ENCODE assay signal across 9 mouse cellular contexts in the genomic region with DNA sequence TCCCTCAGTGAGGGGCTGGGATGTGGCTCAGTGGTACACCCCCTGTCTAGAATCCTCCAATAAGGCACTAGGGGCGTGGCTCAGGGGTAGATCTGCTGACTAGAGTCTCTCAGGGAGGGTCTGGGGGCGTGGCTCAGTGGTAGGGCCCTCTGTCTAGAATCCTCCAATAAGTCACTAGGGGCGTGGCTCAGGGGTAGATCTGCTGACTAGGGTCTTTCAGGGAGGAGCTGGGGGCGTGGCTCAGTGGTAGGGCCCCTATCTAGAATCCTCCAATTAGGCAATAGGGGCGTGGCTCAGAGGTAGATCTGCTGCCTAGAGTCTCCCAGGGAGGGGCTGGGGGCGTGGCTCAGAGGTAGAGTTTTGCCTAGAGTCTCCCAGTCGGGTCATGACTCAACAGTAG. TPM values are rescaled to one million over a fixed set of nuclear protein-coding genes. Genes with fewer than 3 reads are reported as not detected.
DNase-seq lines count a peak whose midpoint lies in the region; ATAC-seq and TF ChIP-seq lines count a peak whose summit lies in the region.
"Had no signal": no experiment of that assay in that cellular context is flagged by ENCODE, and none has a peak within 500 bp of the region (broad histone marks: within the 10 kb centered on the region; RNA-seq: fewer than 3 reads in every experiment).

No protein-coding gene starts in this region.

- TF ChIP-seq CTCF in midbrain, postnatal 0 days (IDR thresholded peaks at IDR 0.05), result no peak

- peak; percentile 19 for DNase-seq in lung, postnatal 10 days
- DNase-seq in lung, postnatal 4 days, result no peak
- DNase-seq in cerebellum, postnatal 10 days, result peak; percentile 53 to 77
- DNase-seq in midbrain, postnatal 0 days (ENCODE audit: low spot score), result peak; percentile 92
- DNase-seq in spleen, postnatal 36 days (ENCODE audit: low spot score in 2 of 2), result no peak
- no peak for DNase-seq in spleen, adult 12 weeks (ENCODE audit: low spot score)
- DNase-seq in adrenal gland, postnatal 36 days, result no peak

- ATAC-seq in hindbrain, embryonic 16.5 days, result peak; percentile 24; the same call in 1 of the 2 replicates
- peak; percentile 33 for ATAC-seq in midbrain, postnatal 0 days (ENCODE audit: low FRiP score)

- 5% methylated on average over 7 of the region's 7 CpGs for whole genome bisulfite sequencing in hindbrain, embryonic 16.5 days
- WGBS in midbrain, postnatal 0 days, result 9% methylated on average over 7 of the region's 7 CpGs

- peaks cover 29% of the 10 kb centered on the region for H3K4me1 ChIP-seq in hindbrain, embryonic 16.5 days (ENCODE audit: control insufficient read depth, insufficient read depth, low read depth, low read length)
- H3K4me1 ChIP-seq in midbrain, postnatal 0 days (ENCODE audit: insufficient read depth, low read length), result peaks cover 26% of the 10 kb centered on the region

- H3K9ac ChIP-seq in hindbrain, embryonic 16.5 days (ENCODE audit: low read depth, low read length), result no peak overlapping the region
- H3K9ac ChIP-seq in midbrain, postnatal 0 days (replicated peaks; ENCODE audit: low read length, poor library complexity, severe bottlenecking), result no peak overlapping the region

- H3K4me2 ChIP-seq in hindbrain, embryonic 16.5 days (ENCODE audit: low read length), result no peak overlapping the region
- H3K4me2 ChIP-seq in midbrain, postnatal 0 days (ENCODE audit: low read depth, low read length, poor library complexity, severe bottlenecking), result no peak overlapping the region

- H3K27ac ChIP-seq in hindbrain, embryonic 16.5 days (ENCODE audit: low read depth, low read length), result no peak overlapping the region
- H3K27ac ChIP-seq in midbrain, postnatal 0 days (ENCODE audit: low read depth, low read length), result no peak overlapping the region

- H3K36me3 ChIP-seq in hindbrain, embryonic 16.5 days (ENCODE audit: control insufficient read depth, insufficient read depth, low read length), result no peaks in the 10 kb centered on the region
- peaks cover 5% of the 10 kb centered on the region; the same call in 1 of the 2 replicates for H3K36me3 ChIP-seq in midbrain, postnatal 0 days (ENCODE audit: insufficient read depth, low read length)

- H3K27me3 ChIP-seq in hindbrain, embryonic 16.5 days (replicated peaks; ENCODE audit: control insufficient read depth, insufficient read depth, low read length), result no peaks in the 10 kb centered on the region
- H3K27me3 ChIP-seq in midbrain, postnatal 0 days (ENCODE audit: insufficient read depth, low read length), result no peaks in the 10 kb centered on the region

- no peak overlapping the region for H3K4me3 ChIP-seq in hindbrain, embryonic 16.5 days (ENCODE audit: low read length)
- no peak overlapping the region for H3K4me3 ChIP-seq in midbrain, postnatal 0 days (ENCODE audit: low read depth, low read length)
- H3K4me3 ChIP-seq: erythroblast, embryonic 14.5 days had no signal

- no peaks in the 10 kb centered on the region for H3K9me3 ChIP-seq in hindbrain, embryonic 16.5 days (ENCODE audit: control insufficient read depth, low read length)
- no peaks in the 10 kb centered on the region for H3K9me3 ChIP-seq in midbrain, postnatal 0 days (ENCODE audit: low read length)

RNA-seq across cellular contexts. Expression of gene Lrrc4b, which starts 4.6 kb away (rescaled TPM):
- 12.4 and 12.6 TPM in 2 replicates for polyA plus RNA-seq in hindbrain, embryonic 16.5 days (2015; fragmentation: Nextera tagmentation; extraction: Ambion mirVana)
- total RNA-seq in midbrain, postnatal 0 days (2014; rRNA removed), result 589 and 657 TPM in 2 replicates
- polyA plus RNA-seq in midbrain, postnatal 0 days (2015; fragmentation: Nextera tagmentation; extraction: Ambion mirVana), result 24.2 and 26.9 TPM in 2 replicates
- total RNA-seq in adrenal gland, postnatal 36 days (2021), result 1 to 10 TPM; 3.9 to 4.9 TPM
- polyA plus RNA-seq: erythroblast, embryonic 14.5 days had no signal

RNA-seq across cellular contexts. Expression of gene Aspdh, which starts 31.8 kb away (rescaled TPM):
- 3.1 and 3.9 TPM in 2 replicates for polyA plus RNA-seq in hindbrain, embryonic 16.5 days (2015; fragmentation: Nextera tagmentation; extraction: Ambion mirVana)
- total RNA-seq in midbrain, postnatal 0 days (2014; rRNA removed), result 7.1 and 11.8 TPM in 2 replicates
- 2.1 and 3.7 TPM in 2 replicates for polyA plus RNA-seq in midbrain, postnatal 0 days (2015; fragmentation: Nextera tagmentation; extraction: Ambion mirVana)
- total RNA-seq in adrenal gland, postnatal 36 days (2021), result under 1 TPM in 1 of 2 experiments, not detected in 1; 0.63 TPM

RNA-seq across cellular contexts. Expression of gene Josd2, which starts 34.4 kb away (rescaled TPM):
- polyA plus RNA-seq in hindbrain, embryonic 16.5 days (2015; fragmentation: Nextera tagmentation; extraction: Ambion mirVana), result 42.5 and 46.2 TPM in 2 replicates
- 25.5 and 38.5 TPM in 2 replicates for total RNA-seq in midbrain, postnatal 0 days (2014; rRNA removed)
- 22.7 and 25.4 TPM in 2 replicates for polyA plus RNA-seq in midbrain, postnatal 0 days (2015; fragmentation: Nextera tagmentation; extraction: Ambion mirVana)
- 10 to 100 TPM; 53.9 to 61.0 TPM for total RNA-seq in adrenal gland, postnatal 36 days (2021)

RNA-seq across cellular contexts. Expression of gene 1700008O03Rik, which starts 47.8 kb away (rescaled TPM):
- 3.6 and 3.8 TPM in 2 replicates for polyA plus RNA-seq in hindbrain, embryonic 16.5 days (2015; fragmentation: Nextera tagmentation; extraction: Ambion mirVana)
- 0.38 and 1.4 TPM in 2 replicates for total RNA-seq in midbrain, postnatal 0 days (2014; rRNA removed)
- polyA plus RNA-seq in midbrain, postnatal 0 days (2015; fragmentation: Nextera tagmentation; extraction: Ambion mirVana), result 3.8 and 5.2 TPM in 2 replicates
- under 1 TPM; 0.63 to 0.99 TPM for total RNA-seq in adrenal gland, postnatal 36 days (2021)

RNA-seq across cellular contexts. Expression of gene Syt3, which starts 49.5 kb away (rescaled TPM):
- polyA plus RNA-seq in hindbrain, embryonic 16.5 days (2015; fragmentation: Nextera tagmentation; extraction: Ambion mirVana), result 74.8 and 75.6 TPM in 2 replicates
- total RNA-seq in midbrain, postnatal 0 days (2014; rRNA removed), result 119 and 144 TPM in 2 replicates
- polyA plus RNA-seq in midbrain, postnatal 0 days (2015; fragmentation: Nextera tagmentation; extraction: Ambion mirVana), result 88.4 and 96.7 TPM in 2 replicates
- total RNA-seq in adrenal gland, postnatal 36 days (2021), result 1 to 10 TPM; 3.0 to 4.7 TPM
- polyA plus RNA-seq: erythroblast, embryonic 14.5 days had no signal

Comparison
In these comparisons a context has a peak if more than half of its experiments do, and no peak if none do; other contexts are left out.
1. DNase-seq: peak in lung, postnatal 10 days (single experiment), cerebellum, postnatal 10 days (2 of 2) and midbrain, postnatal 0 days (single experiment); none in lung, postnatal 4 days (0 of 2), spleen, postnatal 36 days (0 of 2), spleen, adult 12 weeks (single experiment) and adrenal gland, postnatal 36 days (0 of 2).
2. RNA of gene Lrrc4b, which starts 4.6 kb away (total RNA-seq): 589 to 657 TPM in midbrain, postnatal 0 days; 3.9 to 4.9 TPM in adrenal gland, postnatal 36 days; every median in the first group is over 100 times any median in the second.